Mouse (Mus musculus) midbrain, embryonic 11.5 days (tissue): ENCODE data around the gene Gnaq. TPM values are rescaled to one million over a fixed set of nuclear protein-coding genes. Genes with fewer than 3 reads are reported as not detected.

Source experiments
- ATAC-seq: fragments of 200-750 bp; cut with Nextera tagmentation; 2 replicates; pipeline ENCODE4 v1.8.0; 2017; ENCODE audit warnings: moderate TSS enrichment, moderate library complexity; ENCODE audit not compliant: low FRiP score
- DNase-seq: peaks from one replicate; pipeline ENCODE4 v3.0.0; 2015; ENCODE audit warnings: low spot score; ENCODE audit errors: missing footprints
- H3K27ac ChIP-seq: fragments of 300-500 bp; sonication (generic); 2 replicates; pipeline ENCODE4 v1.5.1; 2014; ENCODE audit warnings: low read depth, low read length
- H3K27me3 ChIP-seq: fragments of 300-500 bp; sonication (generic); 2 replicates; pipeline ENCODE4 v1.6.1; 2014; ENCODE audit warnings: mild to moderate bottlenecking, low read length, moderate library complexity, mixed read lengths; ENCODE audit not compliant: control insufficient read depth, insufficient read depth
- H3K36me3 ChIP-seq: fragments of 300-500 bp; sonication (generic); 2 replicates; pipeline ENCODE4 v1.6.1; 2014; ENCODE audit warnings: mild to moderate bottlenecking, low read length, moderate library complexity, mixed read lengths; ENCODE audit not compliant: control insufficient read depth, insufficient read depth
- H3K4me1 ChIP-seq: fragments of 300-500 bp; sonication (generic); 2 replicates; pipeline ENCODE4 v1.6.1; 2014; ENCODE audit warnings: low read length; ENCODE audit not compliant: control insufficient read depth, insufficient read depth
- H3K4me2 ChIP-seq: fragments of 300-500 bp; sonication (generic); 2 replicates; pipeline ENCODE4 v1.6.1; 2014; ENCODE audit warnings: mild to moderate bottlenecking, moderate library complexity
- H3K4me3 ChIP-seq: fragments of 300-500 bp; sonication (generic); 2 replicates; pipeline ENCODE4 v1.5.1; 2014; ENCODE audit warnings: low read depth, low read length
- H3K9ac ChIP-seq: fragments of 300-500 bp; sonication (generic); 2 replicates; pipeline ENCODE4 v1.6.1; 2014; ENCODE audit warnings: low read length
- H3K9me3 ChIP-seq: fragments of 300-500 bp; sonication (generic); 2 replicates; pipeline ENCODE4 v1.6.1; 2016; ENCODE audit warnings: low read length; ENCODE audit not compliant: control insufficient read depth
- WGBS: fragments of 180-500 bp; shearing (Covaris S2); extraction: QIAGEN DNeasy Blood & Tissue Kit; methylation state at CpG from one replicate; pipeline ENCODE4 v1.1.7; 2014; 5-methylcytosine and 5-hydroxymethylcytosine counted together
- polyA plus RNA-seq: library from polyadenylated mRNA; unstranded; fragments of >200 nt; fragmentation: Nextera tagmentation; extraction: Ambion mirVana; gene quantifications from 2 replicates; pipeline ENCODE4 v1.2.1, GENCODE M21; 2014

The Gnaq gene
- polyA plus RNA-seq, 1 experiment from 2014 or later: 24.0 TPM

GRCm38 (mm10) chr19:16270236-16270635, 137.6 kb downstream of the Gnaq start:
- no peaks in the 10 kb centered on the region for H3K36me3 ChIP-seq
- no peak overlapping the region for H3K4me2 ChIP-seq
- ATAC-seq: no peak
- no peak overlapping the region for H3K27ac ChIP-seq
- H3K9ac ChIP-seq: no peak overlapping the region
- 90% methylated on average over 6 of the region's 6 CpGs for WGBS
- no peaks in the 10 kb centered on the region for H3K27me3 ChIP-seq
- no peaks in the 10 kb centered on the region for H3K4me1 ChIP-seq
- no peak overlapping the region for H3K4me3 ChIP-seq
- DNase-seq: no peak
- no peaks in the 10 kb centered on the region for H3K9me3 ChIP-seq

- H3K4me2 ChIP-seq: no peak overlapping the region
- H3K9ac ChIP-seq: no peak overlapping the region
- H3K4me1 ChIP-seq: no peaks in the 10 kb centered on the region
- H3K9me3 ChIP-seq: no peaks in the 10 kb centered on the region
- ATAC-seq (no peak), DNase-seq (no peak)
- no peak overlapping the region for H3K27ac ChIP-seq
- H3K4me3 ChIP-seq: no peak overlapping the region
- 68% methylated on average over 1 of the region's 1 CpGs for WGBS
- no peaks in the 10 kb centered on the region for H3K36me3 ChIP-seq
- no peaks in the 10 kb centered on the region for H3K27me3 ChIP-seq
Observed at GRCm38 (mm10) chr19:16271002-16271401, 138.4 kb downstream of the Gnaq start.

- ATAC-seq (no peak), DNase-seq (no peak)
- Histone ChIP-seq H3K4me2 (no peak overlapping the region), H3K9me3 (no peaks in the 10 kb centered on the region), H3K9ac (no peak overlapping the region), H3K27me3 (no peaks in the 10 kb centered on the region), H3K4me3 (no peak overlapping the region), H3K4me1 (no peaks in the 10 kb centered on the region), H3K27ac (no peak overlapping the region), H3K36me3 (no peaks in the 10 kb centered on the region)
- 87% methylated on average over 4 of the region's 4 CpGs for WGBS
Observed at GRCm38 (mm10) chr19:16273021-16273420, 140.4 kb downstream of the Gnaq start.

- H3K4me2 ChIP-seq: no peak overlapping the region
- H3K4me3 ChIP-seq: no peak overlapping the region
- H3K27ac ChIP-seq: no peak overlapping the region
- ATAC-seq (no peak), DNase-seq (no peak)
- H3K9ac ChIP-seq: no peak overlapping the region
- no peaks in the 10 kb centered on the region for H3K27me3 ChIP-seq
- H3K9me3 ChIP-seq: no peaks in the 10 kb centered on the region
- H3K36me3 ChIP-seq: no peaks in the 10 kb centered on the region
- WGBS: 86% methylated on average over 4 of the region's 4 CpGs
- no peaks in the 10 kb centered on the region for H3K4me1 ChIP-seq
Observed at GRCm38 (mm10) chr19:16280231-16280630, 147.6 kb downstream of the Gnaq start.

GRCm38 (mm10) chr19:16285051-16286028, 152.7 kb downstream of the Gnaq start:
- no peak overlapping the region for H3K9ac ChIP-seq
- H3K27me3 ChIP-seq: no peaks in the 10 kb centered on the region
- WGBS: 86% methylated on average over 11 of the region's 11 CpGs
- no peaks in the 10 kb centered on the region for H3K4me1 ChIP-seq
- H3K4me3 ChIP-seq: no peak overlapping the region
- no peaks in the 10 kb centered on the region for H3K36me3 ChIP-seq
- DNase-seq (peak; percentile 56), ATAC-seq (no peak)
- H3K27ac ChIP-seq: no peak overlapping the region; the same call in 1 of the 2 replicates
- H3K4me2 ChIP-seq: no peak overlapping the region
- H3K9me3 ChIP-seq: no peaks in the 10 kb centered on the region

GRCm38 (mm10) chr19:16286451-16287175, 154.0 kb downstream of the Gnaq start:
- Histone ChIP-seq H3K27ac (no peak overlapping the region), H3K36me3 (no peaks in the 10 kb centered on the region), H3K9me3 (no peaks in the 10 kb centered on the region), H3K9ac (no peak overlapping the region), H3K4me2 (no peak overlapping the region), H3K4me3 (no peak overlapping the region), H3K4me1 (no peaks in the 10 kb centered on the region), H3K27me3 (no peaks in the 10 kb centered on the region)
- 84% methylated on average over 10 of the region's 10 CpGs for WGBS
- DNase-seq: no peak
- ATAC-seq: no peak

- no peak overlapping the region for H3K4me2 ChIP-seq
- H3K9ac ChIP-seq: no peak overlapping the region
- 85% methylated on average over 4 of the region's 4 CpGs for WGBS
- no peak for DNase-seq
- H3K9me3 ChIP-seq: no peaks in the 10 kb centered on the region
- no peaks in the 10 kb centered on the region for H3K36me3 ChIP-seq
- no peak overlapping the region for H3K4me3 ChIP-seq
- H3K4me1 ChIP-seq: no peaks in the 10 kb centered on the region
- ATAC-seq: no peak
- no peaks in the 10 kb centered on the region for H3K27me3 ChIP-seq
- H3K27ac ChIP-seq: no peak overlapping the region
Observed at GRCm38 (mm10) chr19:16287307-16287706, 154.7 kb downstream of the Gnaq start.

- H3K27ac ChIP-seq: no peak overlapping the region
- no peak overlapping the region for H3K9ac ChIP-seq
- H3K4me1 ChIP-seq: no peaks in the 10 kb centered on the region
- H3K9me3 ChIP-seq: no peaks in the 10 kb centered on the region
- H3K27me3 ChIP-seq: no peaks in the 10 kb centered on the region
- H3K36me3 ChIP-seq: no peaks in the 10 kb centered on the region
- ATAC-seq: no peak
- no peak overlapping the region for H3K4me3 ChIP-seq
- no peak overlapping the region for H3K4me2 ChIP-seq
- no peak for DNase-seq
- WGBS: 92% methylated on average over 7 of the region's 7 CpGs
Observed at GRCm38 (mm10) chr19:16287971-16288370, 155.3 kb downstream of the Gnaq start.

GRCm38 (mm10) chr19:16291088-16291487, 158.5 kb downstream of the Gnaq start:
- Histone ChIP-seq H3K4me2 (no peak overlapping the region), H3K36me3 (no peaks in the 10 kb centered on the region), H3K27ac (no peak overlapping the region), H3K27me3 (no peaks in the 10 kb centered on the region), H3K4me3 (no peak overlapping the region), H3K9me3 (no peaks in the 10 kb centered on the region), H3K4me1 (no peaks in the 10 kb centered on the region), H3K9ac (no peak overlapping the region)
- DNase-seq (peak; percentile 69), ATAC-seq (no peak)
- WGBS: 97% methylated on average over 3 of the region's 3 CpGs
